Mouse (Mus musculus): Measurements from ENCODE around the gene Atp1a2. TPM values are rescaled to one million over a fixed set of nuclear protein-coding genes. Genes with fewer than 3 reads are reported as not detected.

The Atp1a2 gene
- polyA plus RNA-seq, 2 experiments, result 1.8 to 11.3 TPM

- WGBS, result 95% methylated on average over 2 of the region's 3 CpGs
- H3K27me3 ChIP-seq (ENCODE audit: control insufficient read depth, insufficient read depth, low read length), result peaks cover 36% of the 10 kb centered on the region
- H3K27ac ChIP-seq (replicated peaks; ENCODE audit: low read depth, low read length), result no peak overlapping the region
- DNase-seq (ENCODE audit: low spot score) (no peak), ATAC-seq (ENCODE audit: low FRiP score, low read depth) (no peak)
- no peak overlapping the region for H3K9ac ChIP-seq (ENCODE audit: low read depth, low read length, severe bottlenecking)
- H3K4me1 ChIP-seq (ENCODE audit: control insufficient read depth, insufficient read depth, low read length), result no peaks in the 10 kb centered on the region
- H3K36me3 ChIP-seq (ENCODE audit: control insufficient read depth, insufficient read depth, low read length), result no peaks in the 10 kb centered on the region
- TF ChIP-seq POLR2A (IDR thresholded peaks at IDR 0.05; ENCODE audit: borderline replicate concordance, extremely low read depth, insufficient read depth, insufficient read length), result no peak
- no peaks in the 10 kb centered on the region for H3K9me3 ChIP-seq (ENCODE audit: control insufficient read depth, low read length)
- no peak overlapping the region for H3K4me2 ChIP-seq (replicated peaks; ENCODE audit: low read depth, low read length, severe bottlenecking)
- H3K4me3 ChIP-seq (replicated peaks; ENCODE audit: low read length), result no peak overlapping the region
These were observed 44.9 kb upstream of the Atp1a2 start for GRCm38 (mm10) chr1:172342729-172343128.

DNA sequence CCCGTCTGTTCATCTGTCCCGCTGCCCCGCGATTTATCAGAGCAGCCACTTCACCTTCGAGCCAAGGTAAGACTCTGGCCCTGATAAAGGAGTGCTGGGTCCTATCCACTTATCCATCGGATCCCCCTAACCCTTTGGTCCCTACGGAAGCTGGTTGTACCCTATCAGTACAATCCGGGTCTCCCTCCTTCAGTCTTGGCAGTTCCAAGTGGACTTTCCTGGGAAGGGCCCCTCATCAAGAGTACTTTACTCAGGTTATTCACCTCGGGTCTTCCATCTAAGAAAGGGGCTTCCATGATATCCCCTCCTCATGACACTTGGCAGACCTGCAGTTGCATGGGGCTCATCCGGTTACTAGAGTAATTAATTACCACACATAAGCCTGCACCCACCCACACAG lies 43.5 kb upstream of the Atp1a2 start:
- 0 out of 2 replicates have a peak, but pooled peaks have one; percentile 8 for ATAC-seq (ENCODE audit: low FRiP score, low read depth)
- no peaks in the 10 kb centered on the region for H3K4me1 ChIP-seq (ENCODE audit: control insufficient read depth, insufficient read depth, low read length)

DNA sequence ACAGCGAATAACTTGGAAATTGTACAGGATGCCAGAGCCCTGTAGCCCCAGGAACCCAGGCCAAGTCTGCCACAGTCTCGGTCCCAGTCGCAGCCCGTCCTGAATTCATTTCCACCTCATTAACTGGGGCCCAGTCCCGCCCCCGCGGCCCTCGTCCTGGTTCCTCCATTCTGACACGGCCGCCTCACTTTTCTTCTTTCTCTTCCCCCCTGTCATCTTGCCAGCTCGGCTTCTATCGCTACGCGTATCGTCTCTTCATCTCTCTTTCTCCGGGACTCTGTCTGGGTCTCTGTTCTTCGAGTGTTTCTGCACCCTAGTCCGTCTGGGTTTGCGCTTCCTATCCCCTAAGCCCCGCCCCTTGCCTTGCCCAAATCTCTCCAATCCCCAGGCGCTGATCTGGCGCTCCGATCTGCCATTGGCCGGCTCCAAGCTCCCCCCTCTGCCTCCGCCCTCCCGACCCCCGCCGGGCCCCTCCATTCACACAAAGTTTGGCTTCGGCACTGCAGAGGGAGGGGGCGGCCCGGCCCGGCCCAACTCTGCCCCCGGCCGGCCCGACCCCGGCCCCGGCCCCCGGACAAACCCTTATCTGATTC lies 43.0 kb upstream of the Atp1a2 start, which contains the start of gene Kcnj10:
Kcnj10 (plus strand) TSS at position 482 of the 593 bp plus-strand sequence.
- no peak for TF ChIP-seq POLR2A (IDR thresholded peaks at IDR 0.05; ENCODE audit: borderline replicate concordance, extremely low read depth, insufficient read depth, insufficient read length)
- Histone ChIP-seq H3K4me3 (replicated peaks; ENCODE audit: low read length) (peak within 1 kb of the TSS; percentile 34), H3K36me3 (ENCODE audit: control insufficient read depth, insufficient read depth, low read length) (no peaks in the 10 kb centered on the region), H3K27ac (replicated peaks; ENCODE audit: low read depth, low read length) (no peak within 1 kb of the TSS), H3K27me3 (ENCODE audit: control insufficient read depth, insufficient read depth, low read length) (peaks cover 36% of the 10 kb centered on the region), H3K9me3 (ENCODE audit: control insufficient read depth, low read length) (no peaks in the 10 kb centered on the region), H3K9ac (ENCODE audit: low read depth, low read length, severe bottlenecking) (0 out of 2 replicates have a peak within 1 kb of the TSS, but pooled peaks have one; percentile 36), H3K4me1 (ENCODE audit: control insufficient read depth, insufficient read depth, low read length) (no peaks in the 10 kb centered on the region), H3K4me2 (replicated peaks; ENCODE audit: low read depth, low read length, severe bottlenecking) (peak within 1 kb of the TSS; percentile 48)
- DNase-seq (ENCODE audit: low spot score) (peak; percentile 76), ATAC-seq (ENCODE audit: low FRiP score, low read depth) (peak; percentile 91)
- 3% methylated on average over 38 of the region's 38 CpGs for WGBS

More for the DNA sequence above, 43.5 kb upstream of the Atp1a2 start:
- WGBS, result 19% methylated on average over 9 of the region's 10 CpGs
- H3K4me3 ChIP-seq (replicated peaks; ENCODE audit: low read length), result peak overlapping the region; percentile 34
- peaks cover 36% of the 10 kb centered on the region for H3K27me3 ChIP-seq (ENCODE audit: control insufficient read depth, insufficient read depth, low read length)
- H3K27ac ChIP-seq (replicated peaks; ENCODE audit: low read depth, low read length), result no peak overlapping the region
- H3K4me2 ChIP-seq (replicated peaks; ENCODE audit: low read depth, low read length, severe bottlenecking), result peak overlapping the region; percentile 48
- no peaks in the 10 kb centered on the region for H3K36me3 ChIP-seq (ENCODE audit: control insufficient read depth, insufficient read depth, low read length)
- DNase-seq (ENCODE audit: low spot score), result no peak
- TF ChIP-seq POLR2A (IDR thresholded peaks at IDR 0.05; ENCODE audit: borderline replicate concordance, extremely low read depth, insufficient read depth, insufficient read length), result no peak
- no peaks in the 10 kb centered on the region for H3K9me3 ChIP-seq (ENCODE audit: control insufficient read depth, low read length)
- H3K9ac ChIP-seq (ENCODE audit: low read depth, low read length, severe bottlenecking), result no peak overlapping the region

DNA sequence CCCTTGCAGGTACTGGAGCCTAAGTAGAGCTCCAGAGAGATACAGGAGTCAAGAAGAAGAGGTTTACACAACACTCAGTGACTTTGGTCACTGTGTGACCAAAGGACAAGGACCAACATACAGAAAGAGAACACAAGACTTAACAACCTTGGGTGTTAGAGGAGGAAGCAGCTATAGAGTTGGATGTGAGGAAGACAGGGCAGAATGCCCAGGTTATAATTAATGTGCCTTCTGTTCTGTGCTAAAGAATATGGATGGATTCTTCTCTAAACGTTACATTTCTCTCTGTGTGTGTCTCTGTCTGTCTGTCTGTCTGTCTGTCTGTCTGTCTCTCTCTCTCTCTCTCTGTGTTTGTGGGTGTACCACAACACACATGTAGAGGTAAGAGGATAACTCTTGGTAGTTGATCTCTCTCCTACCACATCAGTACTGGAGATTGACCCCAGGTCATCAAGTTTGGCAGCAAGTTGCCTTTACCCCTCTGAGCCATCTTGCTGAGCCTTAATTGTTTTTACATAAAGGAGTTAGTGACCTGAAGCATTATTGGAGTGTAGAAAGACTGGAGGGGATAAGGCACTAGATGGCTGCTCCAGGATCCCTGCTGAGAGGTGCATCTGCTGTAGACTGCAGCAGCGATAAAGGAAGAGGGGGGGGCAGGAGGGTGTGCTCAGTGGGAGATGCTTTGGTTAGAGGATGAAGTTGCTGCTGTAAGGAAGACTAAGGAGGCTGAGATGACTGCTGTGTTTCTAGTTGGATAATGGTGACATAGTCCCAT lies 39.7 kb upstream of the Atp1a2 start:
- Histone ChIP-seq H3K9ac (ENCODE audit: low read depth, low read length, severe bottlenecking) (no peak overlapping the region), H3K4me1 (ENCODE audit: control insufficient read depth, insufficient read depth, low read length) (no peaks in the 10 kb centered on the region), H3K27me3 (ENCODE audit: control insufficient read depth, insufficient read depth, low read length) (peaks cover 31% of the 10 kb centered on the region), H3K27ac (replicated peaks; ENCODE audit: low read depth, low read length) (no peak overlapping the region), H3K36me3 (ENCODE audit: control insufficient read depth, insufficient read depth, low read length) (no peaks in the 10 kb centered on the region), H3K4me3 (replicated peaks; ENCODE audit: low read length) (no peak overlapping the region), H3K9me3 (ENCODE audit: control insufficient read depth, low read length) (no peaks in the 10 kb centered on the region), H3K4me2 (replicated peaks; ENCODE audit: low read depth, low read length, severe bottlenecking) (no peak overlapping the region)
- WGBS, result 46% methylated on average over 2 of the region's 2 CpGs
- TF ChIP-seq POLR2A (IDR thresholded peaks at IDR 0.05; ENCODE audit: borderline replicate concordance, extremely low read depth, insufficient read depth, insufficient read length), result no peak
- ATAC-seq (ENCODE audit: low FRiP score, low read depth) (no peak), DNase-seq (ENCODE audit: low spot score) (no peak)

DNA sequence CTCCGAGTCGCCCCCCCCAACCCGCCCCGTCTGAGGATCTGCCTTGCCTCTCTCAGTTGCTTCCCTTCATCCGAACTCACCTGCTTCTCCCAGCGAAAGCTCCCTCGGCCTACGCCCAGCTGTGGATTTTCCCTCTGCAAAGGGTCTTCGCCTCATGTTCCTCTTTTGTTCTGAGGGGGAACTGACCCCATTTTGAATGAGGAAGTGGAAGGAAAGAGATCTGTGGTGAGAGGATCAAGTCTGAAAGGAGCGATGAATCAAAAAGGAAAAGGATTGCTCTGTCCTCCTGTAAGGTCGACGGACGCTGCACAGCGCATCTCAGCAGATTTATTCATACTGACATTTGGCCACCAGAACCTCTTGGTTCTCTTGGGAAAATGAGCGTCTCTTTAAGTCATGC lies 37.9 kb upstream of the Atp1a2 start:
- no peak overlapping the region for H3K9ac ChIP-seq (ENCODE audit: low read depth, low read length, severe bottlenecking)
- DNase-seq (ENCODE audit: low spot score), result no peak
- WGBS, result 74% methylated on average over 15 of the region's 15 CpGs
- H3K27ac ChIP-seq (replicated peaks; ENCODE audit: low read depth, low read length), result no peak overlapping the region
- no peak for TF ChIP-seq POLR2A (IDR thresholded peaks at IDR 0.05; ENCODE audit: borderline replicate concordance, extremely low read depth, insufficient read depth, insufficient read length)
- H3K27me3 ChIP-seq (ENCODE audit: control insufficient read depth, insufficient read depth, low read length), result peaks cover 14% of the 10 kb centered on the region
- no peaks in the 10 kb centered on the region for H3K4me1 ChIP-seq (ENCODE audit: control insufficient read depth, insufficient read depth, low read length)
- H3K36me3 ChIP-seq (ENCODE audit: control insufficient read depth, insufficient read depth, low read length), result no peaks in the 10 kb centered on the region
- no peaks in the 10 kb centered on the region for H3K9me3 ChIP-seq (ENCODE audit: control insufficient read depth, low read length)
- no peak overlapping the region for H3K4me2 ChIP-seq (replicated peaks; ENCODE audit: low read depth, low read length, severe bottlenecking)
- no peak for ATAC-seq (ENCODE audit: low FRiP score, low read depth)
- no peak overlapping the region for H3K4me3 ChIP-seq (replicated peaks; ENCODE audit: low read length)
